Mouse (Mus musculus) myocyte (in vitro differentiated cells): ENCODE data around the gene Trim65. TPM values are rescaled to one million over a fixed set of nuclear protein-coding genes. Genes with fewer than 3 reads are reported as not detected.
A peak's percentile ranks its signal among the peaks of the same experiment; 100 is the strongest.

ENCODE experiments used
- H3K27me3 ChIP-seq: one replicate; pipeline ENCODE4 v1.6.1; 2011; ENCODE audit not compliant: control insufficient read depth, insufficient read depth, insufficient read length
- H3K36me3 ChIP-seq: one replicate; pipeline ENCODE4 v1.6.1; 2011; ENCODE audit not compliant: control insufficient read depth, insufficient read depth
- H3K4me2 ChIP-seq: one replicate; pipeline ENCODE4 v1.6.1; 2011; ENCODE audit warnings: low read depth, control low read depth
- H3K4me3 ChIP-seq: one replicate; pipeline ENCODE4 v1.5.1; 2011; ENCODE audit warnings: mild to moderate bottlenecking, control low read depth, moderate library complexity
- H3K79me2 ChIP-seq: one replicate; pipeline ENCODE4 v1.6.1; 2011; ENCODE audit not compliant: control insufficient read depth, insufficient read depth
- H3ac ChIP-seq: one replicate; pipeline ENCODE4 v1.6.1; 2011; ENCODE audit not compliant: control insufficient read depth, insufficient read length
- CEBPB ChIP-seq: IDR thresholded peaks from 2 replicates; pipeline ENCODE4 v1.6.1; 2011; ENCODE audit warnings: mild to moderate bottlenecking, moderate library complexity; ENCODE audit not compliant: poor library complexity, insufficient read depth, severe bottlenecking
- E2F4 ChIP-seq: IDR thresholded peaks from one replicate; pipeline ENCODE4 v1.6.1; 2011; ENCODE audit warnings: mild to moderate bottlenecking, control low read depth, moderate library complexity; ENCODE audit not compliant: insufficient read depth
- MAX ChIP-seq: IDR thresholded peaks from one replicate; pipeline ENCODE4 v1.6.1; 2011; ENCODE audit warnings: low read depth, mild to moderate bottlenecking, control low read depth
- MYOD1 ChIP-seq, 3 experiments: IDR thresholded peaks; one replicate each; pipeline ENCODE4 v1.6.1; 2011; ENCODE audit warnings: control low read depth in 2 of 3, low read depth in 2 of 3, mild to moderate bottlenecking in 2 of 3, moderate library complexity in 1 of 3; ENCODE audit not compliant: insufficient read length in 2 of 3, control insufficient read depth in 1 of 3
- MYOG ChIP-seq, 3 experiments: IDR thresholded peaks; one replicate each; pipeline ENCODE4 v1.6.1; 2011; ENCODE audit warnings: control low read depth in 2 of 3, low read depth in 2 of 3, mild to moderate bottlenecking in 2 of 3; ENCODE audit not compliant: insufficient read length in 2 of 3, control insufficient read depth in 1 of 3, insufficient read depth in 1 of 3
- POLR2A ChIP-seq: IDR thresholded peaks from one replicate; pipeline ENCODE4 v1.6.1; 2011; ENCODE audit warnings: low read depth, mild to moderate bottlenecking, control low read depth, moderate library complexity; ENCODE audit not compliant: insufficient read length
- POLR2AphosphoS2 ChIP-seq: IDR thresholded peaks from one replicate; pipeline ENCODE4 v1.6.1; 2011; ENCODE audit warnings: low read depth, control low read depth; ENCODE audit not compliant: insufficient read length
- REST ChIP-seq: IDR thresholded peaks from one replicate; pipeline ENCODE4 v1.6.1; 2011; ENCODE audit warnings: mild to moderate bottlenecking, control low read depth, moderate library complexity; ENCODE audit not compliant: insufficient read depth, insufficient read length
- SRF ChIP-seq: IDR thresholded peaks from one replicate; pipeline ENCODE4 v1.6.1; 2011; ENCODE audit warnings: low read depth; ENCODE audit not compliant: control insufficient read depth, insufficient read length
- TCF12 ChIP-seq: IDR thresholded peaks from one replicate; pipeline ENCODE4 v1.6.1; 2011; ENCODE audit warnings: mild to moderate bottlenecking, control low read depth; ENCODE audit not compliant: poor library complexity, insufficient read depth, severe bottlenecking
- TCF3 ChIP-seq: IDR thresholded peaks from one replicate; pipeline ENCODE4 v1.6.1; 2011; ENCODE audit warnings: low read depth, control low read depth; ENCODE audit not compliant: insufficient read length
- USF1 ChIP-seq: IDR thresholded peaks from one replicate; pipeline ENCODE4 v1.6.1; 2011; ENCODE audit warnings: low read depth, mild to moderate bottlenecking, control low read depth, moderate library complexity
- polyA plus RNA-seq: library from polyadenylated mRNA; unstranded; fragments of >200 nt; fragmentation: generic; extraction: Trizol; gene quantifications from one replicate; pipeline ENCODE4 v1.2.1, GENCODE M21; 2012; ENCODE audit warnings: missing spikeins

Gene Trim65
- polyA plus RNA-seq, 1 experiment = 1.9 TPM

DNA sequence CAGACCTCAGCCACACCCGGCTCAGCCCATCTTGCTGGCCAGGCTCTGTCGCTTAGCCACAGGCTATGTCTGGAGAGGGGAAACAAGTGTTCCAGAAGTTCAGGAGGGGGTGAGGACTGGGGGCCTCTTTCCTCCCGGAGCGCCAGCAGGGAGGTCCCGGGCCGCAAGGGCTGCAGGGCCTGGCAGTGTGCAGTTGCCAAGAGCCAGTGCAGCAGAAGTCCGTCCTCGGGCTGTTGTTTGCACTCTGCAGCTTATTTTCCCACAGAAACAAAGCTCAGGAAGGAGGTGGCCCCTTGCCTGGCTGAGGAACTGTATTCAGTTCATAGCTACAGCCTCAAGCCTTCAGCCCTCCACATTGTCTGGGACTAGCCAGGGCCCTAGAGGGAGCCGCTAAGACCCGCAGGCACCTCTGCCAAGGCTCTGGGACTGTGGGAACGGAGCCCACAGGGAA is 29.0 kb downstream of the Trim65 start:
- no peak overlapping the region for H3K4me2 ChIP-seq
- no peak overlapping the region for H3ac ChIP-seq
- H3K27me3 ChIP-seq = no peaks in the 10 kb centered on the region
- no peaks in the 10 kb centered on the region for H3K79me2 ChIP-seq
- no peaks in the 10 kb centered on the region for H3K36me3 ChIP-seq
- H3K4me3 ChIP-seq = no peak overlapping the region
- TF ChIP-seq POLR2AphosphoS2 (no peak), MYOD1 (IDR thresholded peaks at IDR 0.05; ENCODE audit: control insufficient read depth in 1 of 3, insufficient read length in 2 of 3, low read depth in 2 of 3) (no peak), REST (no peak), TCF3 (no peak), POLR2A (no peak), CEBPB (no peak), SRF (no peak), TCF12 (no peak), MAX (no peak), E2F4 (no peak)

DNA sequence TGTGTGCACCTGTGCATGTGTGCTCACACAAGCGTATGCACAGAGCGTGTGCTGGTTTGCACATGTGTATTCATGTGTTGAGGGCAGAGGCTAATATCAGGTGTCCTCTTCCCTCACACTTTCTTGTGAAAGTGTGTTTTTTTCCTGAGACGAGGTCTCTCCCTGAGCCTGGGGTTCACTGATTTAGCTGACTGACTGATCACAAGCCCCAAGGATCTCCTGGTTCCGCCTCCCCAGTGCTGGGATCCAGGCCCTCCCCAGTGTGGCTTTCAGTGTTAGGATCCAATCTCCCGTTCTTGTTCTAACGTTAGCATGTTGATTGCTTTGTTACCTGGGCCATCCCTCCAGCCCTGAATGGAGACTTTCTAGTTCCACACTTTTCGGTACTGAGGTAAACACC is 30.1 kb downstream of the Trim65 start:
- Histone ChIP-seq H3K4me2 (peak overlapping the region; percentile 49), H3K36me3 (no peaks in the 10 kb centered on the region), H3K4me3 (no peak overlapping the region), H3K27me3 (no peaks in the 10 kb centered on the region), H3K79me2 (no peaks in the 10 kb centered on the region), H3ac (no peak overlapping the region)
- TF ChIP-seq TCF12 = no peak
- no peak for TF ChIP-seq MAX
- no peak for TF ChIP-seq SRF
- no peak for TF ChIP-seq REST
- no peak for TF ChIP-seq POLR2A
- TF ChIP-seq CEBPB = no peak
- no peak for TF ChIP-seq MYOG (IDR thresholded peaks at IDR 0.05; ENCODE audit: control insufficient read depth in 1 of 3, insufficient read depth in 1 of 3, insufficient read length in 2 of 3, low read depth in 2 of 3)
- no peak for TF ChIP-seq POLR2AphosphoS2
- TF ChIP-seq MYOD1 (IDR thresholded peaks at IDR 0.05; ENCODE audit: control insufficient read depth in 1 of 3, insufficient read length in 2 of 3, low read depth in 2 of 3) = no peak
- no peak for TF ChIP-seq E2F4
- no peak for TF ChIP-seq USF1

DNA sequence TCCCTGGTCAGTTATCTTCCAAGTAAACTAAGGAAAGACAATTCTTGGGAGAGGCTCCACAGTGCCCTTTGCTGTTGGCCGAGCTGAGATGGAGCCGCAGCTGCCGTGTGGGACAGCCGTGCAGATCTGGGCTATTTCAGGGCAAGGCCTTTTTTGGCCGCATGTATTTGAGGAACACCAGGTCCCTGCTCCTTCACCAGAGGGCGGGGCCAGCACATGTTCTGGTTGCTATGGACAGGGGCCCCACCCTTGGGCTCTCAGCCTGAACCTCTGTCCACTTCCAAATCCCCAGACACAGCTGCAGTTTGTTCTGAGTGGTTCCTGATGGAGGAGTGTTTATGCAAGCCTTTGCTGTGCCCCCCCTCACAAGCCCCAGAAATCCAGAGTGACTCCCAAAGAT is 30.5 kb downstream of the Trim65 start:
- TF ChIP-seq TCF12 (no peak), POLR2AphosphoS2 (no peak), CEBPB (no peak), POLR2A (no peak), REST (no peak), TCF3 (no peak), MYOG (IDR thresholded peaks at IDR 0.05; ENCODE audit: control insufficient read depth in 1 of 3, insufficient read depth in 1 of 3, insufficient read length in 2 of 3, low read depth in 2 of 3) (peak; percentile 77 to 88 (median 87)), MYOD1 (IDR thresholded peaks at IDR 0.05; ENCODE audit: control insufficient read depth in 1 of 3, insufficient read length in 2 of 3, low read depth in 2 of 3) (peak; percentile 82 to 83 (median 83)), SRF (peak; percentile 94), USF1 (no peak), E2F4 (no peak), MAX (peak; percentile 17)
- no peaks in the 10 kb centered on the region for H3K27me3 ChIP-seq
- no peak overlapping the region for H3ac ChIP-seq
- H3K79me2 ChIP-seq = no peaks in the 10 kb centered on the region
- H3K4me3 ChIP-seq = no peak overlapping the region
- H3K36me3 ChIP-seq = no peaks in the 10 kb centered on the region
- H3K4me2 ChIP-seq = peak overlapping the region; percentile 49

DNA sequence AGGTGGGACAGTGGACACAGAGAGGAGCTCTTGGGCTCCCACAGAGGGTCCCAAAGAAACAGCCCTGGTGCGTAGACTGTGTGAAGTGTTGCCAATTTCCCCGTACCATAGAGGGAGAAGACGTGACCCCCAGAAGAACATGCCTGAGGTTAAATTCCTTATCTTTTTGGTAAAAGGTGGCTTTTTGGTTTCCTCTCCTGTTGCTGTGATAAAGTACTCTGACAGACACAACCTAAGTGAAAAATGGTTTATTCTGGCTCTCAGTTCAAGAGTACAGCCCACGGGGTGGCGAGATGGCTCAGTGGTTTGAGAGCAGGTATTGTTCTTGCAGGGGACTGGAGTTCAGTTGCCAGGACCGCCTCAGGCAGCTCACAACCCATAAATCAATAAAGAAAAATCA is 31.5 kb downstream of the Trim65 start:
- no peaks in the 10 kb centered on the region for H3K36me3 ChIP-seq
- TF ChIP-seq USF1 (no peak), MYOG (IDR thresholded peaks at IDR 0.05; ENCODE audit: control insufficient read depth in 1 of 3, insufficient read depth in 1 of 3, insufficient read length in 2 of 3, low read depth in 2 of 3) (no peak), TCF12 (no peak), REST (no peak), POLR2A (no peak), MYOD1 (IDR thresholded peaks at IDR 0.05; ENCODE audit: control insufficient read depth in 1 of 3, insufficient read length in 2 of 3, low read depth in 2 of 3) (no peak), CEBPB (no peak), E2F4 (no peak), TCF3 (no peak), SRF (no peak)
- H3K27me3 ChIP-seq = no peaks in the 10 kb centered on the region
- H3K4me3 ChIP-seq = no peak overlapping the region
- no peaks in the 10 kb centered on the region for H3K79me2 ChIP-seq
- H3K4me2 ChIP-seq = no peak overlapping the region
- no peak overlapping the region for H3ac ChIP-seq

DNA sequence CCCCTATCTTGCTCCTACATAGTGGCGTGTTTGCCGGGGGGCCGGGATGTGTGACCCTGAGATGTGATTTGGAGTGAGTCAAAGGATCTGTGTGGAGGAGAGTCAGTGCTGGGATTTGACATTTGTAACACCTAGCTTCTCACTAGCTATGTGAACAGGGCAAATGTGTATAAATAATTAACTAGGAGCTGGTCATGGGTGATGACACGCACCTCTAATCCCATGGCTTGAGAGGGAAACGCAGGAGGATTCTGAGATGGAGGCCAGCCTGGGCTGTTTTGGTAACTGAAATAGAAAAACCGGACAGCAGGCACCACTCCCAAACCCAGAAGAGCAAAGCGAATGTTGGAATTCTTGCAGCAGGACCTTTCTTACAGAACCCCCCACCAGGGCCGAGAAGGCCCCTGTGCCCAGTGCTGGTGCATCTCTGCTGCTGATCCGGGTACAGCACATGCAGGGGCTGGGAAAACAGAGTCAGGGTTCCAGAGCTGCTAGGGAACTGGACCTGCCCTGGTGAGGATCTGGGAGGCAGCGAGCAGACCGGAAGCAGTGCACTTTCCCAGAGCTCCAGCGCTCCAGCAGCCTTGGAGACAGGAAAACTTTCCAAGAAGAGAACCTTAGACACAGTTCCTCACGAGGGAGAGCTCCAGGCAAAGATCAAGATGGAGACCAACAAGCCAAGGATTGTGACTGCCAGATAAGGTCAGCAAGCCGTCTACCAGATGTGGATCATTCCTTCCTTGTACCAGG is 32.0 kb downstream of the Trim65 start:
- TF ChIP-seq TCF3 (no peak), TCF12 (no peak), REST (no peak), E2F4 (no peak), MYOG (IDR thresholded peaks at IDR 0.05; ENCODE audit: control insufficient read depth in 1 of 3, insufficient read depth in 1 of 3, insufficient read length in 2 of 3, low read depth in 2 of 3) (no peak), POLR2AphosphoS2 (no peak), MAX (no peak), USF1 (no peak), CEBPB (no peak), MYOD1 (IDR thresholded peaks at IDR 0.05; ENCODE audit: control insufficient read depth in 1 of 3, insufficient read length in 2 of 3, low read depth in 2 of 3) (no peak), SRF (no peak), POLR2A (no peak)
- no peak overlapping the region for H3ac ChIP-seq
- H3K4me2 ChIP-seq = no peak overlapping the region
- no peaks in the 10 kb centered on the region for H3K36me3 ChIP-seq
- H3K4me3 ChIP-seq = no peak overlapping the region
- H3K27me3 ChIP-seq = no peaks in the 10 kb centered on the region
- no peaks in the 10 kb centered on the region for H3K79me2 ChIP-seq
